Mouse (Mus musculus) midbrain, embryonic 12.5 days (tissue): Measurements from ENCODE around the gene Wwc1. TPM values are rescaled to one million over a fixed set of nuclear protein-coding genes. Genes with fewer than 3 reads are reported as not detected.

Experiments
- ATAC-seq: fragments of 200-750 bp; cut with Nextera tagmentation; 2 replicates; pipeline ENCODE4 v1.8.0; 2017; ENCODE audit warnings: low read depth, moderate TSS enrichment, moderate library complexity; ENCODE audit not compliant: low FRiP score
- H3K27ac ChIP-seq: fragments of 300-500 bp; sonication (generic); replicated peaks from 2 replicates; pipeline ENCODE4 v1.5.1; 2016; ENCODE audit warnings: mild to moderate bottlenecking
- H3K27me3 ChIP-seq: fragments of 300-500 bp; sonication (generic); 2 replicates; pipeline ENCODE4 v1.6.1; 2016; ENCODE audit warnings: mild to moderate bottlenecking
- H3K36me3 ChIP-seq: fragments of 300-500 bp; sonication (generic); 2 replicates; pipeline ENCODE4 v1.6.1; 2016
- H3K4me1 ChIP-seq: fragments of 300-500 bp; sonication (generic); 2 replicates; pipeline ENCODE4 v1.6.1; 2016
- H3K4me2 ChIP-seq: fragments of 300-500 bp; sonication (generic); replicated peaks from 2 replicates; pipeline ENCODE4 v1.6.1; 2016; ENCODE audit warnings: mild to moderate bottlenecking, moderate library complexity
- H3K4me3 ChIP-seq: fragments of 300-500 bp; sonication (generic); 2 replicates; pipeline ENCODE4 v1.5.1; 2016; ENCODE audit warnings: mild to moderate bottlenecking
- H3K9ac ChIP-seq: fragments of 300-500 bp; sonication (generic); replicated peaks from 2 replicates; pipeline ENCODE4 v1.6.1; 2016; ENCODE audit warnings: mild to moderate bottlenecking, moderate library complexity
- H3K9me3 ChIP-seq: fragments of 300-500 bp; sonication (generic); 2 replicates; pipeline ENCODE4 v1.6.1; 2016; ENCODE audit warnings: mild to moderate bottlenecking
- WGBS: fragments of 180-500 bp; shearing (Covaris S2); methylation state at CpG from one replicate; pipeline ENCODE4 v1.1.7; 2016; 5-methylcytosine and 5-hydroxymethylcytosine counted together
- polyA plus RNA-seq: library from polyadenylated mRNA; unstranded; fragments of >200 nt; fragmentation: Nextera tagmentation; extraction: Ambion mirVana; gene quantifications from 2 replicates; pipeline ENCODE4 v1.2.1, GENCODE M21; 2016

Gene Wwc1
- polyA plus RNA-seq, 1 experiment from 2014 or later, result 7.4 TPM

DNA sequence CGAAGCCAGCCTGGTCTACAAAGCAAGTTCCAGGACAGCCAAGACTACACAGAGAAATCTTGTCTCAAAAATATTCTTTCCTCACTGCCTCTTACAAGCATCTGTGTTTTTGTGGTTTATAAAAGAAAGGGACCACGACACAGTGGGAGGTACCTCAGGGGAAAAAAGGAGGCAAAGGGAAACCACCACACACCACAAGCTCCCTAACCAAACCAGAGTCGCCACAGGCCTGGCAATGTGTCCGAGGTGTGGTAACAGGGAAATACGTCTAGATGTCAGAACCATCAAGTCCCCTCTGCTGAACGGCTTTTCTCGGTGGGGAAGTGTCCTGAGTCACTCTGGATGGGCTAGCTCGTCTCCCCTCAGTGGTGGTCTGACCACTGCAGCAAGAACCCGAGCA is 80.4 kb downstream of the Wwc1 start:
- no peak overlapping the region for H3K9ac ChIP-seq
- no peak overlapping the region for H3K4me2 ChIP-seq
- 0 out of 2 replicates have a peak, but pooled peaks cover 4% of the 10 kb centered on the region for H3K36me3 ChIP-seq
- no peak for ATAC-seq
- 65% methylated on average over 9 of the region's 9 CpGs for WGBS
- H3K27ac ChIP-seq, result no peak overlapping the region
- H3K4me1 ChIP-seq, result peaks cover 8% of the 10 kb centered on the region; the same call in 1 of the 2 replicates
- no peaks in the 10 kb centered on the region for H3K27me3 ChIP-seq
- H3K9me3 ChIP-seq, result no peaks in the 10 kb centered on the region
- no peak overlapping the region for H3K4me3 ChIP-seq

DNA sequence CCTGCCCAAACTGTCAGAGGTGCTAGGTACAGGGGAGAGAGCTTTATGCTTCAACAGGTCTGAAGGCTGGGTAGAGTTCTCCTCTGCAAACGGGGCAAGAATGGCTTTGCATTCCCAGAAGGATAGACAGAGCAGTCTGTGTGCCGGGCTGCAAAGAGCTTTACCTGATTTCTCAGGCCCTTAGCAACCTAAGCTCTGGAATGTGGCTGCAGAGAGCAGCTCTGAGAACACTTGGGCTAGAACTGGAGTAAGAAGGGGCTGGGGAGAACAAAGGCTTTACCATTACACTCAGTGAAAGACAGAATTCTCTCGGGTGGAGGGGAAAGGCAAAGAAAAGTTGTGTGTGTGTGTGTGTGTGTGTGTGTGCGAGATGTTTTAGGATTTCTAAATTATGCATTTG is 86.9 kb downstream of the Wwc1 start:
- Histone ChIP-seq H3K36me3 (peaks cover 14% of the 10 kb centered on the region), H3K9me3 (no peaks in the 10 kb centered on the region), H3K4me3 (no peak overlapping the region), H3K27ac (peak overlapping the region; percentile 77), H3K4me1 (peaks cover 33% of the 10 kb centered on the region), H3K27me3 (no peaks in the 10 kb centered on the region), H3K9ac (no peak overlapping the region; the same call in 1 of the 2 replicates), H3K4me2 (0 out of 2 replicates have a peak overlapping the region, but pooled peaks have one; percentile 11)
- ATAC-seq, result no peak
- 14% methylated on average over 4 of the region's 4 CpGs for whole genome bisulfite sequencing

DNA sequence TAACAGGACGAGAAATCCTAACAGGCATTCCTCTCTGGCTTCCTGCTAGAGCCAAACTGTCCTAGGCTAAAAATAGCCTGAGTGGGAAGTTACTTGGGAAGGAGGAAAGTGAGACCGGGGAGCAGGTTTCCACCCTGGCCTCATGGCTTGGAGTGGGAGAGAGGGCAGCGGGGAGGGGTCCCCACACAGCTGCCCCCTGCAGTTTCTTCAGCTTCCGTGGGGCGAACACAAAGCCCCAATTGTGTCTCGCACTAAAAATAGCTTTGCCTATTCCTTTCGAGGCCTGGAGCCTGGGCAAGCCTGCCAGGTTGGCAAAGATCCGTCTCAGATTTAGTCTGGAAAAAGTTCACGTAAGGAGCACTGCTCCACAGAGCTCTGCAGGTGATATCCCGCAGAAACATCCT is 87.3 kb downstream of the Wwc1 start:
- Histone ChIP-seq H3K9me3 (no peaks in the 10 kb centered on the region), H3K4me2 (0 out of 2 replicates have a peak overlapping the region, but pooled peaks have one; percentile 11), H3K27ac (peak overlapping the region; percentile 77), H3K27me3 (no peaks in the 10 kb centered on the region), H3K9ac (no peak overlapping the region; the same call in 1 of the 2 replicates), H3K4me1 (peaks cover 34% of the 10 kb centered on the region), H3K4me3 (no peak overlapping the region), H3K36me3 (peaks cover 14% of the 10 kb centered on the region)
- ATAC-seq, result no peak
- WGBS, result 31% methylated on average over 10 of the region's 10 CpGs

DNA sequence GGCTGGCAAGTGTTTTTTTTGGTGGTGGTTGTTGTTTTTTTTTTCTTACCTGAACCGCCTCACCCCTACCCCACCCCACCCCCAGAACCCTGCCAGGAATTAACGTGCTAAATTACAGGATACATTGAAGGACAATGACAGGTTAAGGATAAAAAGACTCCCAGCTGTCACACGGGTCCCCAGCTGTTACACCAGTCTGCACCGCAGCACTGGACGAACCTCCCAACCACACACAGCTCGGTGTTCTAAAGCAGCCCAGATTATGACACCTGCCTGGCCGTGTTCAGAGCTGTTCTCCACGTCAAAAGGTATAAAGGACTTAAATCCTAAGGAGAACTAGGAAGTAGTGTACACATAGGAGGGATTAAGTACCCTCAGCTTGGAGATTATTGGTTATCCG is 88.0 kb downstream of the Wwc1 start:
- peaks cover 14% of the 10 kb centered on the region for H3K36me3 ChIP-seq
- 0 out of 2 replicates have a peak overlapping the region, but pooled peaks have one; percentile 77 for H3K27ac ChIP-seq
- no peaks in the 10 kb centered on the region for H3K27me3 ChIP-seq
- no peak overlapping the region for H3K4me3 ChIP-seq
- WGBS, result 60% methylated on average over 9 of the region's 9 CpGs
- no peaks in the 10 kb centered on the region for H3K9me3 ChIP-seq
- no peak overlapping the region for H3K4me2 ChIP-seq
- no peak for ATAC-seq
- no peak overlapping the region for H3K9ac ChIP-seq
- H3K4me1 ChIP-seq, result peaks cover 33% of the 10 kb centered on the region

DNA sequence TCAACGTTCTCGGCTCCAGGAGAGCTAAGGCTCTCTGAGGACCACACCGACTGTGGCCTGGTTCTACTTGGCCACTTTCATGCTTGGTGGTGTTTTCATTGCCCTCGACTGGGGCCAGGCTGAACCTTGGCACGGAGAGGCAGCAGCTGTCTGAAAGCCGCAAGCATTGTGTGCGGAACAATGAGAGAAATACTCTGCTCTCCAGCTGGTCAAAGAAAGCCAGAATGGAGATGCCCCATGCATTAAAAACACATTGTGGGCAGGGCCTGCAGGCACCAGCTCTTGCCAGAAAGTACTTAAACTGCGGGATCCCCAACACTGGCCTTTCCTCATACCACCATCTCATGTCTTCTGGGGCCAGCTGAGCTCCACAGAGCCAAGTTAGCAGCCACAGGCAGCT is 91.5 kb downstream of the Wwc1 start:
- H3K9me3 ChIP-seq, result no peaks in the 10 kb centered on the region
- H3K27ac ChIP-seq, result peak overlapping the region; percentile 65
- WGBS, result 57% methylated on average over 8 of the region's 8 CpGs
- peak; percentile 59 for ATAC-seq
- peaks cover 23% of the 10 kb centered on the region for H3K4me1 ChIP-seq
- no peak overlapping the region for H3K4me2 ChIP-seq
- no peak overlapping the region; the same call in 1 of the 2 replicates for H3K9ac ChIP-seq
- H3K4me3 ChIP-seq, result no peak overlapping the region
- peaks cover 14% of the 10 kb centered on the region for H3K36me3 ChIP-seq
- H3K27me3 ChIP-seq, result no peaks in the 10 kb centered on the region

DNA sequence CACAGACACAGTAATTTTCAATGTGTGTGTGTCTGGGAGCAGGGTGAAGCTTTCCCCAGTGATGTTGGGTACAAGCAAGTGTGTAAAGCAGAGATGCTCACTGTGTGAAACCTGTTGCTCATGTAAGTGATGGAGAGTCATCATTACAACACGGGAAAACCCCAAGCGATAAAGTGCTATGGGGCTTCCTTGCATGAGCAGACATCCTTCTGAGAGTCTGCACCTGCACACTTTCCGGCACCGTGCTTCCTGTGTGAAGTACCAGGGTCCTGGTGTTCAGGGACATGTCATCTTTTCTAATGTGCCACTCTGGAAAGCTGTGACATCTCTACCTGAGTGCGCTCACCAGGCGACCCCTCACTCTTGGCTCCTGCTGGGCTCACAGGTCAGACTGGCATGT is 97.5 kb downstream of the Wwc1 start:
- Histone ChIP-seq H3K4me2 (no peak overlapping the region), H3K4me3 (no peak overlapping the region), H3K27me3 (no peaks in the 10 kb centered on the region), H3K36me3 (peaks cover 12% of the 10 kb centered on the region), H3K9me3 (no peaks in the 10 kb centered on the region), H3K27ac (no peak overlapping the region), H3K9ac (no peak overlapping the region), H3K4me1 (peaks cover 7% of the 10 kb centered on the region; the same call in 1 of the 2 replicates)
- ATAC-seq, result no peak
- WGBS, result 98% methylated on average over 6 of the region's 6 CpGs

DNA sequence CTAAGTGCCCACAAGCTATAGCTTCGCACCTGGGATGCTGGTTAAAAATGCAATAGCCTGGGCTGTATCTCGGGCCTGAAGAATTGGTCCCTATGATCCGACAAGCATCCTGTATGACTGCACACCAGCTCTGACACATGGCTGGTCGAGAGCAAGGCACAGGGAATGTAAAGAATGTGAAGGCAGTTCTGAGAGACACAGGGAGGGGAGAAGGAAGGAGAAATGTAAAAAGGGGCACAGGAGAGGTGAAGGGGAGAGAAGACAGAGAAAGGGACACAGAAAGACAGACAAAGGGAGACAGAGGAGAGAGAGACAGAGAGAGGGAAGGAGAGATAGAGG is 101.8 kb downstream of the Wwc1 start:
- peaks cover 12% of the 10 kb centered on the region for H3K36me3 ChIP-seq
- H3K27me3 ChIP-seq, result peaks cover 13% of the 10 kb centered on the region
- no peak overlapping the region for H3K4me3 ChIP-seq
- WGBS, result 68% methylated on average over 4 of the region's 4 CpGs
- peaks cover 34% of the 10 kb centered on the region for H3K4me1 ChIP-seq
- no peak overlapping the region for H3K9ac ChIP-seq
- H3K27ac ChIP-seq, result peak overlapping the region; percentile 42
- ATAC-seq, result no peak
- H3K9me3 ChIP-seq, result no peaks in the 10 kb centered on the region
- no peak overlapping the region for H3K4me2 ChIP-seq

DNA sequence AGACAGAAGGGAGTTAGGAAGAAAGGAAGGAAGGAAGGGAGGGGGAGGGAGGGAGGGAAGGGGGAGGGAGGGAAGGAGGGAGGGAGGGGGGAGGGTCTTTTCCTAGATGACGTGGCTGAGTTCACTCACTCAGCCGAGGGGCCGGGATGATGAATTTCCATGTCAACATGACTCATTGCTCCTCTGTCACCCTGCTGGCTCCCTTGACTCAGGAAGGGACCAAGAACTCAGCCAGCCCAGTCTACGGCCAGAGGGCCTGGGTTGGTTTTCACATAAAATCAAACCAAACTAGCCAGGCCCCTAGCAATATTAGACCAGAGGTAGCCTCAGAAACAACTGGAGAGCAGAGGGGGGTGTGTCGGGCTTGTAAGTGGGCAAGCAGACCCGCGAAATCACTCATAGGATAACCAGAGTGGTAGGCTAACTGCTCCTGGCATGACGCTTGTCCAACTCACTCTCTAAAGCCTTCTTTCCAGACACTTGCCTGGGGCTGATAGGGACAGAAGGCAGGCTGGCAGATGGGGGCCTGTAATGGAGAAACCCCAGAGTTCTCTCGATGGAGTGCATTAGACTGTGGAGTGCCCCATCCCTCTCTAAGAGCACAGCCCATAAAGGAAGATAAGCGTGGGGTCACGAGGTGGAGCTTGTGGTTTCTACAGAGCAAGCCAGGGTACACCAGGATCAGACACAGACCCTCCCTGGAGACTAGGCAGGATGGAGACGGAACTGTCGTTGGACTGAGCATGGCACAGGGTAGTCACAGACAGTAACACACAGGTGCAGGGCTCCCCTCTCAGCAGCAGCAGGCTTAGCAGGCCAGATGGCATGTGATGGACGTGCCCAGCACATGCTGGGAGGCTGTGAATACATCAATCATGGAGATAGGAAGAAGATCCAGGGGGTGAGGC is 102.4 kb downstream of the Wwc1 start:
- H3K4me2 ChIP-seq, result no peak overlapping the region
- peak overlapping the region; percentile 42 for H3K27ac ChIP-seq
- H3K27me3 ChIP-seq, result peaks cover 13% of the 10 kb centered on the region
- ATAC-seq, result no peak; the same call in 1 of the 2 replicates
- H3K9me3 ChIP-seq, result no peaks in the 10 kb centered on the region
- H3K4me3 ChIP-seq, result no peak overlapping the region
- H3K9ac ChIP-seq, result no peak overlapping the region
- peaks cover 36% of the 10 kb centered on the region for H3K4me1 ChIP-seq
- peaks cover 6% of the 10 kb centered on the region for H3K36me3 ChIP-seq
- WGBS, result 64% methylated on average over 14 of the region's 14 CpGs

DNA sequence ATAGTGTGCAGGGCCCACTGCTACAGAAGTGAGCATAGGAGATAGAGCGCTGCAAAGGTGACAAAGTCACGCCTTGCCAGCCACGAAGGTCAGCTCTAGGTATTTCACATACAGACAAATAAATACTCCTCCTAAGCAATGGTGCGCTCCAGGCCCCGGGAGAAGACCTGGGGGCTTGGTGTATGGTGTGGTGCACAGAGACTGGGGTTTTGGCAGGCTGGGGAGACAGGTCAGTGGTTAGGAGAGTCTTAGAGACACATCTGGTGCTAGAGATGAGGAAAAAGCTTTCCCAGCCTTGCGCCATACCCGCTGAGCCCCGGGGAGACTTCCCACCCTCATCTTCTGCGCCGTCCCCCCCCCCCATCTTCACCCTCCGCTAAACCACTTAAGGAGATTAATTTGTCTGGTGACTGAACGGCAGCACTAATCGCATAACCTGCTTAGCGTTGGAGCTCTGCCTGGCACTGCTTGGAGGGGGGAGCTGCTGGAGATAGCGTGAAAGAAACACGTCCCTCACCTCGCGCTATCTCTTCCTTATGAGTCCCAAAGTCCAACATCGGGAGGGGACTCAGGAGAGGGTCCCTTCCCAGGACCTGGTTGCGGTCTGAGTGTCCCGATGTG is 106.6 kb downstream of the Wwc1 start:
- Histone ChIP-seq H3K9ac (peak overlapping the region; percentile 4; the same call in 1 of the 2 replicates), H3K9me3 (no peaks in the 10 kb centered on the region), H3K27ac (peak overlapping the region; percentile 44), H3K36me3 (peaks cover 23% of the 10 kb centered on the region), H3K4me2 (peak overlapping the region; percentile 47), H3K4me3 (peak overlapping the region; percentile 9; the same call in 1 of the 2 replicates), H3K4me1 (peaks cover 36% of the 10 kb centered on the region), H3K27me3 (peaks cover 21% of the 10 kb centered on the region)
- 11% methylated on average over 21 of the region's 21 CpGs for WGBS
- ATAC-seq, result peak; percentile 65

DNA sequence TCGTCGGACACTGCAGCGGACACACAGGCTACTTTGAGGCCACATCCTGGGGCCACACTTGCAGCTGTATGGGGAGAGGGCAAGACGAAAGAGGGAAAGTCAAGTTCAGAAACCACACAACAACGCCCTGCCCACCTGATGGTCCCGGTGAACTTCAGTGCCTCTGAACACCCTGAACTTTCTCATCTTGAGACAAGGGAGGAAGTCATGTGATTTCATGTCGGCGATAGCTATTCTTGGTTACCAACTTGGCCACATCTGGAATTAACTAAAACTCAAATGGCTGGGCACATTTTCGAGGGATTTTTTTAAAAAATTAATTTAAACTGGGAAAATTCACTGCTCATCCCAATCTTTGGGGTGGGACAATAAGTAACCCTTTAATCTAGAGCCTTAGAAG is 109.4 kb downstream of the Wwc1 start:
- peaks cover 14% of the 10 kb centered on the region for H3K27me3 ChIP-seq
- no peak overlapping the region for H3K4me3 ChIP-seq
- ATAC-seq, result no peak
- H3K27ac ChIP-seq, result no peak overlapping the region
- peaks cover 41% of the 10 kb centered on the region for H3K36me3 ChIP-seq
- peaks cover 30% of the 10 kb centered on the region for H3K4me1 ChIP-seq
- no peaks in the 10 kb centered on the region for H3K9me3 ChIP-seq
- WGBS, result 89% methylated on average over 9 of the region's 9 CpGs
- no peak overlapping the region for H3K9ac ChIP-seq
- no peak overlapping the region for H3K4me2 ChIP-seq

DNA sequence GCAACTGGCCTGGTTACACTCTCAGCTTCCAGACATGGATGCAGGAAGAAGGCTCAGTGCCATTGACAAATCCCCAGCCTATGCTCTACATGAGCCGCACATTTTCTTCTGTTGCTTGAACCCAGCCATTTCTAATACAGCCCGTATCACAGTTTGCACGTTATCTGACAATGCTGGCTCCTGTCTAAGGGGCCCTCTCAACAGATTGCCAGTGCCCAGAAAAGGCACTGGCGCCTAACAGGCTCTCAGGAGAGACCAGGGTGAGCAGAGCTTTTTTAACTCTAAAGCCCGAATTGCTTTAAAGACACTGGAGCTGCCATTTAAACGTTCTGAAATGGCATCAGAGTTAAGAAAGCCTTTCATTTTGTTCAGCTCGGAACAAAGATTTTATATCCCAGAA is 114.2 kb downstream of the Wwc1 start:
- no peak for ATAC-seq
- Histone ChIP-seq H3K27me3 (no peaks in the 10 kb centered on the region; the same call in 1 of the 2 replicates), H3K27ac (peak overlapping the region; percentile 94), H3K4me3 (no peak overlapping the region), H3K4me1 (peaks cover 34% of the 10 kb centered on the region), H3K4me2 (no peak overlapping the region), H3K36me3 (peaks cover 39% of the 10 kb centered on the region), H3K9me3 (no peaks in the 10 kb centered on the region), H3K9ac (no peak overlapping the region)
- 33% methylated on average over 7 of the region's 7 CpGs for WGBS
